Mouse (Mus musculus): ENCODE measurements at regions not wholly inside any gene's neighbourhood (a gene's known extent, or its start where the extent isn't known, plus 50 kb on each side); places are given as distances from the start of the nearest gene placed in this dataset.

- TF ChIP-seq GATA1 (IDR thresholded peaks at IDR 0.05; ENCODE audit: borderline replicate concordance, low read length) = no peak
- no peak for TF ChIP-seq FLI1 (IDR thresholded peaks at IDR 0.05; ENCODE audit: low read length)
These were observed 51.8 kb downstream of the Calml3 start for GRCm38 (mm10) chr13:3752334-3752733.
